Mouse (Mus musculus) bone marrow, adult 2 months (tissue): ENCODE measurements around the gene Zbed6.

ENCODE experiments used
- CTCF ChIP-seq: fragments of 200-500 bp; IDR thresholded peaks from 2 replicates; pipeline ENCODE4 v1.5.1; 2011; ENCODE audit warnings: low read length, control low read depth; ENCODE audit not compliant: control insufficient read depth, insufficient read depth
- POLR2A ChIP-seq: fragments of 200-500 bp; IDR thresholded peaks from 2 replicates; pipeline ENCODE4 v1.6.1; 2011; ENCODE audit warnings: low read depth, mild to moderate bottlenecking, control low read depth, low read length, borderline replicate concordance; ENCODE audit not compliant: control insufficient read depth

GRCm38 (mm10) chr1:133656811-133657210 lies 3.9 kb downstream of the Zbed6 start:
- no peak for TF ChIP-seq CTCF
- no peak for TF ChIP-seq POLR2A
